Mouse (Mus musculus) spleen, adult 12 weeks (tissue): Measurements from ENCODE around the gene App.

Experiments
- DNase-seq: peaks from one replicate; pipeline ENCODE4 v3.0.0; 2022; ENCODE audit warnings: low spot score

The App gene

DNA sequence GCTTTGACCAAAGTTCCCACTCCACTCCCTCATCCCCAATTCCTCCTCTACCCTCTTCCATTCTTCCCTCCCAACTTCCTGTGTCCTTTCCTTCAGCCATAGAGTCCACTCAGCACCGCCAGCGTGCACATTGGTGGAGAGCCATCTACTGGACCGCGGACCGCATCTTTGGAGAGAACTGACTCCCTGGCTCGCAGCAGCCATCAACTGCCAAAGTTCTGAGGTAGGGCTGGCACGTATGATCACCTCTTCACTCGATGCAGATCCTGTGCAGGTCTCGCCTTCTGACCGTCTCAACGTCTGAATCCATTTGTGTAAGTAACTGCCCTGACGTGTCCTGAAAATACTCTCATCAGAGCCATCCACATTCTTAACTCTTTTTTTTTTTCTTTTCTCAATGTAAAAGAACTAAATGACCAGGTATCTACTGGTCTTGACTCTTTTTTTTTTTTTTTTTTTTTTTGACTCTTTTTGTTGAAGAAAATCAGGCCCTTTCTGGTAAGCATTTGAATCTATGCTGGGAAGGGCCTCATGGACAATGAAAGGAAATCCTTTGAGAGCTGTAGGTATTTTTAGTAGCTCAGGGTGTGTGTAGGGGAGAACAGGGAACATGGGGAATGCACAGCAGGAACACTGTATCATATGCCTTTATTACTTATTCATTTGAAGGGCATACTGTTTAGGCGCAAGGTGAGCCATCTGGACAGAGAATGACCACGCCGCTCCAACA, 200.0 kb downstream of the App start:
- DNase-seq: no peak

DNA sequence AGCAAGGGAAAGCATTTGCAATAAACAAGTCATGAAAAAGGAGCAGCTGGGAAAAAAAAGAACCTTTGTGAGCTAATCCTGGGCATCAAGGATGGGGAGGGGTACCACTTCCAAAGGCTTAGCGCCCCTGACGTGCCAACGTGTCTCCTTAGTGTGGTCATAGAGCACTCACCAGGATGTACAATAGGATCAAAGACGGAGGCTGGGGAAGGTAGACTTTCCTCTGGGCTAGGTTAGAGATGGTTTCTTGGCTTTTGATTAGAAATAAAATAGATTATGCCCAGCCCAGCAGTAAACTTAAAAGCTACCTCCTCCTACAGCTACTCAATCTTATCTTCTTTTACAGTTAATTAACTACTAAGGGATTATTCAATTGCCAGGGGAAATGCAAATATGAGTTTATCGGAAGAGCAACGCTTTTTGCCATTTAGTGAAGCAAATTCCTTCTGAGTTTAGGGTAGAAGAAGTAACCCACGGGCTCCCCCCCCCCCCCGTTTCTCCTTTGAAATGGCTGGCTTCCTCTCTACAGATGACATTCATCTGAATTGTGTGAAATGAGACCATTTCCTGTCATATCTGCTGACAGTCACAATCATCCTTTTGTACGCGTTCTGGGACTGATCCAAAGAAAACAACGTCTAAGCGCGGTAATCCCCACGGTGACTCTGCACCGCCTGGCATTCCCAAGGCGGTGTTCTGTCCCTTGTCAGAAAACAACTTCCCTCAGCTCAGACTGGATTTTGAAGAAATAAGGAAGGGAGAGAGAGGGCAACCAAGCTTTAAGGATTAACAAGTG, 201.8 kb downstream of the App start:
- DNase-seq: no peak

DNA sequence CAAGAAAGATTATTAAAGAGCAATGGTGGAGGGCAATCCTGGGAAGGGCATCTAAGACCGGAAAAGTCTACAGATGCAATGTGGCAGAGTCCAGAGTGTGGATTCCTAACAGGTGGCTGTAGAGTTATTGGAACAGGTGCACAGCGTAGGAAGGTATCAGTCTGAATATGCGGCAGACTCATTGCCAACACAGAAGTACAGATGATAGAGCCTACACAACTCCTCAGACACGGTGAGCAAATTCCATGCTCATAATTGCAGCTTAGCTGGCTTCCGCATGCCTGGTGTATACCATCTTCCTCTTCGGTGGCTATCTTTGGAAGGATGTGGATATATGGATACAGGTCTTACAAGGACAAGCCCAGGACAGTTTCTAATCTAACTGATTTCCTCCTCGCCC, 204.5 kb downstream of the App start:
- DNase-seq: no peak

DNA sequence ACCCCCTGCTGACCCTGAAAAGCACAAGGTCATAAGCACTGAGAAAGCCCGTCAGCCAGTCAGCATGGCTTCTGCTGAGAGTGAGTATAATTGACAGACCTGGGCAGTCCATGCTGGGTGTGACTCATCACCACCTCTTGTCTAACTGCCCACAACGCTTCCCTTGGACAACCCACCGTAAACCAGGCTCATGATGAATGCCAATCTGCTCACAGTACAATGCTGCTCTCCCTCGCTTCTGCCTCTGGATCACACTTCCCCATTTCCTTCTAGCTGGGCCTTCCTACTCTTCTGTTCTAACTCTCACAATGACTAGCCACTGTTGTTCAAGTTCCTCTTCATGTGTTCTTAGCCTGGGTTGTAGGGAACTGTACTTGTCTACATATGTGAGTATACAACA, 206.6 kb downstream of the App start:
- no peak for DNase-seq

DNA sequence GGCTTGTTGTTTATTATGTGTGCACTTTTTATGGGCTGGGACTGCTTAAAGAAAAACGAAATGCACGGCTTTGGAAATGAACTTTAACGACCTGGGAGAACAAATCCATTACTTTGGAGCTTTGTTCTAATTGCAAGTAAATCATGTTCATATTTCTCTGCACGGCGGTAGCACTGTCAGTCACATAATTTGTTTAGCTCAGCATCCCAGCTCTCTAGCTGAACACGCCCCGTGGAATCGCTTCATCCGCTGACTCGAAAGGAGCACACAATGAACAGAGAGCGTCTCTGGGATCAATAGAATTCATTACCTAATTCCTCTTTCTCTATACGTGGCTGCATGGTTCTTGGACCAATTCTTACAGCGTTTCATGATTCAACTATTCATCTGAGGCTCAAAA, 207.5 kb downstream of the App start:
- no peak for DNase-seq

DNA sequence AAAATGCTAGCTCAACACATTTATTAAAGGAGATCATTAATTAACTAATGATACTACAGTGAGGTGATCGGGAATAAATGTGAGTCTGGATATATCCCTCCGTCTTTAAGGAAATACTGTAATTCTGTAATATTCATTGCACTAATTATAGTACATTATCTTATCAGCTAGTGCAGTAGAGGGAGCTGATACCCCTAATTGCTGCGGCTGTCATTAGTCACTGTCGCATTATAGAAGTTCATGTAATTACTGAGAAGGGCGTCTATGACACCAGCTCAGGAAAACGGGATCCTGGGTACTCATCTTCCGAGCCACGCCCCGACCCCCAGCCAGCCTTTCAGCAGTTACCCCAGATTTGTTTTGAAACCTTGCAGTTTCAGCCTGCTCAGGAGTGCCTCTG, 209.6 kb downstream of the App start:
- DNase-seq: no peak

DNA sequence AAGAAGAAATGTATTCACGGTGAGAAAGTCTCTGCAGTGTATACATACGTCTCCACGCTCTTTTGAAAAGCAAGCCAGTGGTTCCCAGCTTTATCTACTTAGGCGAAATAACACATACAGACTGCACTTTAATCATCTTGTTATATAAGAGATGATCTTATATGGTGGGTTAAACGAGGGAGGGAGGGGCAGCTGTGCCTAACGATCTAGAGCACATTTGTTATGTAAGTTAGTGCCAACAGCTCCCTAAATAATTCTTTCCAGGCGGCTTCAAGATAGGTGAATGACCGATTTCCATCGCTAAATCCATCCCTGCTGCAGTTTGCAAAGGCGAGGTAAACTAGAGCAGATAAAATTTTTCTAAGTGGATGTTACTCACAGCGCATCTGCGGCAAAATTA, 210.0 kb downstream of the App start:
- no peak for DNase-seq

DNA sequence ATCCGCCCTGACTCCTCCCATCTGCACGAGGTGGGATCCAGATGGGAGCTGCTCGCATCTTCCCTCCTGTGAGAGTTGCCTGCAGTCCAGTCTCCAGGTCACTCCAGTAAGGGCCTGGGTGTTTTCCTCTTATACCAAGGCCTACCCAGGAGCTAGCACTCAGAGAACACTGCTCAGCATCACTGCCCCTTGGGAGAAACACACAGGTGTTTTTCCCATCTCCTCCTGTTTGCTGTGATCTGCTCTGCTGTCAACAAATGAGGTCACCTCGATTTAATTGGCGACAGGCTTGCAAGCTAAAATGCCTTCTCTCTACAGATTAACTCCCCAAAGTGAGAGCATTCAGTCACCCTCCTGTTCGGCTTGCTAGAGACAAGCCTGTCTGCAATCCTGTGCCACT, 216.3 kb downstream of the App start:
- DNase-seq: no peak

DNA sequence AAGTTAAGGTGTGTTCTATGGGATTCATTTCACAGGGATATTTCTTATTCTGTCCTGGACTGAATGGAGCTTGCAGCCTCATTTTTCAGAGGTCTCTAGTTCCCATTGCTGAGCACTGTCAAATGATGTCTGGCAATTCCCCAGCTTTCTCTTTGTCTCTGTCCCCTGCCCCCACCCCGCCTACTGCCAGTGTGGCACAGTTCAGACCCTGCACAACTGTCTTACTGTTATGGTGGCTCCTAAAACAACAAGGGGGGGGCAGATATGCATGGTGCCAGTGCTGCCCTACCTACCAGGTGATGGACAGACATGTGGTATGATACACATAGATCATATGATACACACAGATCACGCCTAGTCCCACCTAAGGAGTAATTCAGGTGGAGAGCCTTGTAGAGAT, 216.9 kb downstream of the App start:
- DNase-seq: no peak

DNA sequence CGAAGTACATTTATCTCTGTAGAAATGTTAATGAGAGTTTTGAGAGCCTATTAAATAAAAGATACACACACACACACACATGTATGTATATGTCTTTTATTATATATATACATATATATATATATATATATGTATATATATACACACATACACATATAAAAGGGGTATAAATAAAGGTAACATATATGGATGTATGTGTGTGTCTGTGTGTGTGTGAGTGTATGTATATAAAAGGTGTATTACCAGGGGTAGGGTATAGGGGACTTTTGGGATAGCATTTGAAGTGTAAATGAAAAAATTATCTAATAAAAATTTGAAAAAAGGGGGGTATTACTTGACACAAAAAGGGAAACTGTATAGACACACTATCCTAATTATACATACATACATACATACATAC, 217.7 kb downstream of the App start:
- no peak for DNase-seq

DNA sequence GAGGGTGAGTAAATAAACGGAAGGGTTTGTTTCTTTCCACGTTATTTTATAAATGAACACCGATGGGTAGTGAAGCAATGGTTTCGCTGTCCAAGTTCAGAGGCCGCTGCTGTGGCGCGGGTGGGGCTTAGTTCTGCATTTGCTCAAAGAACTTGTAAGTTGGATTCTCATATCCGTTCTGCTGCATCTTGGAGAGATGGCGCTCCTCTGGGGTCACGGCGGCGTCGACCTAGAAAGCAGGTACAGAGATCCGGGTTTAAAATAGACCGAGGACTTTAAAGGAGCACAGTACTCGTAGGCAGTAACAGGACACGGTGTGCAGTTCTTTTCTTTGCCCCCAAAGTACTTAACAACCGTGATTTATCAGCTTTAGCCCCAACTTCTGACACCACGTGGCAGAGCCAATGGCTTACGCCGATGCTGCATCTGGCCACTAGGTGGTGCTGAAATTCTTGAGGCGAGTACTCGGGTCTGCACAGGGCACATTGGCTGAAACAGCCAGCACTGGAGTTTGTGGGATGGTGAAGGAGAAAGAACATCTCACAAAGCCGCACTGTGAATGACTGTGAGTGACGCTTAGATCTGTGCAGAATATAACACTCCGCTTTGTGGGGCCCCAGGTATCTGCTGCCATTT, 218.2 kb downstream of the App start:
- peak; percentile 19 for DNase-seq

DNA sequence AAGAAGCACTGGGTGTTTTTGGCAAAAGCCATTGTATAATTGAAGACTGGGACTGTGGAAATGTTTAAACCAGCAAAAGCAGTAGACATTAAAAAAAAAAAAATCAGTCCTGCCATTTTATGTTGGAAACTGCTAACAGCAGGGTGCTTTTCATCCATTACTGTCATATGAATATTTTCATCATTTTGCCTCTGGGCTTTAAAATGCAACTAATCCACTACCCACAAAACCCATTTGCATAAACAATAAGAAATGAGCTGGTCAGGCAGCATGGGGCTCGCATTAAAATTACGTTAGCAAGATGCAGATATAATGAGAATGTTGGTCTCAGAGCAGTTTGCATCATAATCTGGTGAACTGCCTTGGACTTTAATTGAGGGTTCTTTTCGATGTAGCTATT, 242.5 kb downstream of the App start:
- no peak for DNase-seq

DNA sequence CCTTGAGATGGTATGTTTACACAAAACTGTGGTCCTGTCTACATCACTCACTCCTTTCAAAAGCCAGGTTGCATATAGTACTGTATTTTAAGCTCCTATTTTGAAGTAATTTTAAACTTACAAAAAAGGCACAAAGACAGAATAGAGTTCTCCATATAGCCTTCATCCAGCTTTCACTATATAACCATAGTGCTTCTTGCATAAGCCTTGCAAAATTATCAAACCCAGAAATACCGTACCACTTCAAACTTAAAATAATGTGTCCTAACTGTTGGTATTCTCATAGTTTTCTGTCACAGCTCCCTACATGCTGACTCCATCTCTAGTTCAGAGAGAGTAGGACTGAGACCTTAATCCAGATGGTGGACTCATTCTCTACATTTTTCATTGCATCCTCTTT, 245.7 kb downstream of the App start:
- no peak for DNase-seq

DNA sequence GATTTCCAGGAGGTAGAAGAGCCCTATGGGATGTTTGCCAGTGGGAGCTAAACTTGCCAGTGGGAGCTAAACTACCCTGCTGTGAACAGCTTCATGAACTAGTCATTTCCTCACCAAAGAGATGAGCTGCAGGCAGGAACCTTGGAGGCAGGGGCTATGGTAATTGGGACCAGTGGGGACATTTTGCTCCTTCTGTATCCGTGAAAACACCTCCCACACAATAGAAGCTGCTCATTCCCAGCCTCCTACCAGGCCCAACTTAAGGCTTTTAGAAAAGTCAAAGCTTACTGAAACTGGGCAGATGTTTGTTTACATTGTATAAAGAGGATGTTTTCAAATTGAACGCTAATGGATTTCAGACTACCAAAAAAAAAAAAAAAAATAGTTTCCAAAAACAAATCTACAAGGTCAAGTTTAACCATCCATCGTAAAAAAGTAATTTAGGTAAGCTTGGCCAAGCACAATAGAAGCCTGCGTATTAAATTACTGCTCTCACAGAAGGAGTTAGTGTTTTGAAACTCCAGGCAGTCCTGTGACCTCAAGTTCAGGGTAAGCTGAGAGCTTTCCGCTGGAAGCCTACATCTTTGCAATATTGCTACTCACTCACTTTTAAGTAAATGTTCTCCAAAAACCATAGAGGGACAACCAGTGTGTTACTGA, 253.8 kb downstream of the App start:
- DNase-seq: no peak

DNA sequence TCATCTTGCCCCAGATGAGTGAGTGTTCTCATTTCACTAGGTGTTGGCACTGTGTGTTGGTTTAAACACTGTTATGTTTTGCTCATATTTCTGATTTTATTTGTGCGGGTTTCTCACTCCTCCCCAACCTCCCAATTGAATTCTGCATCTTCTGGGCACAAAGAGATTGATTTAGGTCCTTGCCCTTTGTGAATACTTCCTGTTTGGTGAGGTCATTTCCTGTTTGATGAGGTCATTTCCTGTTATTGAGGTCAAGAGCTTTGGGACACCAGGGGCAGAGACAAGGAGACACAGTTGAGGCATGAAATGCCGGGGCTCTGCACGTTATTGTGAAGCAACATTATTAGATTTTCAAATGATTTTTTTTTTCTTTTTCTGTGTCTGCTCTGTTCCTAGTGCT, 254.5 kb downstream of the App start:
- DNase-seq: no peak

DNA sequence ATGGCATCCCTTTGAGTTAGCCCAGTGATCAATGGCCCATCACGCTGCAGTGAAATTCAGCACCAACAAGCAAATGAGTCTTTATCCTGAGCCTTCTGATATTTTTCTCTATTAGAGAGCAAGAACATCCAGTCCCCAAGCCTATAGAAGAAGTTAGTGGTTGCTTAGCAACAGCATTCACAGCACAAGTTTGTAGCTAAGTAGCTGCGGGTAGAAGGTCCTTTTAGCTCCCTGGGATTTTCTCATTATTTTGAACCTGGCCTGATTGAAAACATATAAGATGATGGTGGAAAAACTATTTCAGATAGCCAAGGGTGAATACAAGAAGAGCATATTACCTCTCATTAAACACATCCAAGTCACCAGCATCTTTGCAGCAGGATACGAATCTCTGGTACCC, 256.8 kb downstream of the App start:
- no peak for DNase-seq

DNA sequence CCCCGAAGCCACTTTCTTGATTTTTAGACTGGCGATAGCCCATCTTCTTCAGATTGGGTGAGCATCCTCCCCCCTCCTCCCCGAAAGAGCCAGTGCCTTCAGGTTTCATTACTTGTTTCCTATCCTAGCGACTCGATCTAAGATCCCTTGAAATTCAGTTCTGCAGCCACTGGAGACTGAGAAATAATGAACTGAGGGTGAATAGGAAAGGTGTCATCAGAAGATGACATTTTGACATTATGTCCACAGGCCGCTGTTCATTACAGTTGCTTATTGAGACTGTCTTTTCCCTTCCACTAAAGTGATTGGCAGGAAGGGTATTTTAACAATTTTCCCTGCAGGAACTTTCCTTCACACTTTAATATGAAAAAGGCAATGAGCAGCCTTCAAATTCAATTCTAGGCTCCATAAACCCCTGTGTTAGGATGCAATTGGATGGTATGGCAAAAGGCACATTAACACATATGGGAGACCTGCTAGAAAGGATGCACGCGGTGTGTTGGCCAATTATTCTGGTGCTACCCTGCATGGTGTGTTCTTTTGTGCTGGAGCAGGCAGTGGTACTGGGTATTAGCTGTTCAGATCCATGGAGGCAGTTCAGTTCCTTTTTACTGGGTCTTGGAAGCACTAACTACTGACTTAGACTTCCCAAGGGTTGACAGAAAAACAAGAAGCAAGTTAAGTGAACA, 261.9 kb downstream of the App start:
- no peak for DNase-seq

DNA sequence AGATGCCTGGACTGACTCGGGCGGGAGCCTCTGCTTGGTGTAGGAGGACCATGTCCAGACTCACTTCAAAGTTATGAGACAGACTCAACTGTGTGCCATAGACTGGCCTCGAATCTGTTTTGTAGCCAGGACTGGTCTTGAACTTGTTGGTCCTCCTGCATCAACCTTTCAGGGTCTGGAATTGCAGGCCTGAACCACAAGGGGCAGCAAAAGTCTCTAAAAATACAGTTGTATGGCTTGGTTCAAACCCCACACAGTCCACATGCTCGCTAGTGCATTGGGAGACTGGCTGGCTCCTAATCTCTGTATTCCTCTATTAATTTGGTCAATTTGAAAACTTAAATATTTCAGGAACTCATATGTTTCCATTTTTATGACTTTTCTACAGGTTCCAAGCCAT, 270.6 kb downstream of the App start:
- DNase-seq: no peak
